ENCODE assay signal across 8 mouse cellular contexts in the genomic region with DNA sequence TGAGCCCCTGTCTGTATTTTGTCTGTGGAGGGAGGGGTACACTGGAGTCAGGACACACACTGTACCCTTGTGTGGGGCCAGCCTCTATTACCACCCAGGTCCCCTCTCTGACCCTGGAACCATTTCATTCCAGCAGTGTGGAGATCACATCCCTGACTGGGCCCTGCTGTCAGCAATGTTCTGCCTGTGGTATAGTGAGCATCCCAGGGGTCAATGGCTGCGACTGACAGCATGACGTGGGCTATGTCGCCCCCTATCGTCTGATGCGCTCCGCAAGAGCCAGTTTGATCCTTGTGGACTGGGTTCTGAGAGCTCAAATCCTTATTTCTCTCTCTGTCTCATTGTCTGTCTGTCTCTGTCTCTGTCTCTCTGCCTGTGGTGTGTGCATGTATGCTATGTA. TPM values are rescaled to one million over a fixed set of nuclear protein-coding genes. Genes with fewer than 3 reads are reported as not detected.
DNase-seq lines count a peak whose midpoint lies in the region; ATAC-seq and TF ChIP-seq lines count a peak whose summit lies in the region.

No protein-coding gene starts in this region.

- no peak overlapping the region for H3K4me2 ChIP-seq in intestine, embryonic 14.5 days (ENCODE audit: low read length)
- H3K4me2 ChIP-seq in midbrain, embryonic 12.5 days (replicated peaks): no peak overlapping the region

- ATAC-seq in intestine, embryonic 14.5 days (replicated peaks; ENCODE audit: low FRiP score, low TSS enrichment, low read depth): peak; percentile 67; the same call in 1 of the 2 replicates
- ATAC-seq in midbrain, embryonic 12.5 days (ENCODE audit: low FRiP score, low read depth): peak; percentile 79
- ATAC-seq in monocyte, adult 5-6 weeks (replicated peaks; ENCODE audit: insufficient number of reproducible peaks, low FRiP score, low TSS enrichment, poor library complexity, severe bottlenecking): no peak

- no peaks in the 10 kb centered on the region for H3K4me1 ChIP-seq in intestine, embryonic 14.5 days (replicated peaks; ENCODE audit: control insufficient read depth, insufficient read depth, low read length)
- 0 out of 2 replicates have a peak, but pooled peaks cover 2% of the 10 kb centered on the region for H3K4me1 ChIP-seq in midbrain, embryonic 12.5 days
- no peaks in the 10 kb centered on the region for H3K4me1 ChIP-seq in small intestine, adult 2 months (ENCODE audit: control insufficient read depth, insufficient read depth, insufficient read length, low read length)

- intact Hi-C loops in left cerebral cortex, postnatal 10 days (cut with DNase I): no loop called here

- no peak overlapping the region for H3K27ac ChIP-seq in intestine, embryonic 14.5 days (ENCODE audit: low read depth)
- no peak overlapping the region for H3K27ac ChIP-seq in midbrain, embryonic 12.5 days (replicated peaks)
- H3K27ac ChIP-seq in small intestine, adult 2 months (ENCODE audit: insufficient read depth, low read depth, low read length): no peak overlapping the region

- H3K9me3 ChIP-seq in intestine, embryonic 14.5 days (ENCODE audit: control insufficient read depth, low read length): no peaks in the 10 kb centered on the region
- H3K9me3 ChIP-seq in midbrain, embryonic 12.5 days: no peaks in the 10 kb centered on the region

- no peak overlapping the region for H3K9ac ChIP-seq in intestine, embryonic 14.5 days (ENCODE audit: low read length)
- no peak overlapping the region for H3K9ac ChIP-seq in midbrain, embryonic 12.5 days (replicated peaks)

- no peaks in the 10 kb centered on the region for H3K27me3 ChIP-seq in intestine, embryonic 14.5 days (replicated peaks; ENCODE audit: control insufficient read depth, insufficient read depth, low read length)
- no peaks in the 10 kb centered on the region for H3K27me3 ChIP-seq in midbrain, embryonic 12.5 days
- no peaks in the 10 kb centered on the region for H3K27me3 ChIP-seq in small intestine, adult 2 months (ENCODE audit: control insufficient read depth, insufficient read depth, low read length)

- TF ChIP-seq CTCF in small intestine, adult 2 months (IDR thresholded peaks at IDR 0.05; ENCODE audit: extremely low read depth, insufficient read length, insufficient replicate concordance, low read depth, low read length): peak; percentile 74

- H3K36me3 ChIP-seq in intestine, embryonic 14.5 days (ENCODE audit: control insufficient read depth, insufficient read depth, low read length): no peaks in the 10 kb centered on the region
- H3K36me3 ChIP-seq in midbrain, embryonic 12.5 days: no peaks in the 10 kb centered on the region
- no peaks in the 10 kb centered on the region for H3K36me3 ChIP-seq in small intestine, adult 2 months (ENCODE audit: control insufficient read depth, insufficient read depth, low read length)

- peak; percentile 29 for DNase-seq in WW6 (ENCODE audit: low read depth, low spot score)
- DNase-seq in cerebellum, postnatal 36 days: peak; percentile 79
- peak; percentile 46 to 64 for DNase-seq in gastrocnemius, adult 8-10 months (ENCODE audit: low spot score in 2 of 2)
- peak; percentile 88 for DNase-seq in intestine, embryonic 14.5 days (ENCODE audit: low spot score)
- peak; percentile 57 to 83 for DNase-seq in left cerebral cortex, postnatal 10 days (ENCODE audit: extremely low spot score in 1 of 2, low spot score in 2 of 2)

- WGBS in intestine, embryonic 14.5 days: 0% methylated on average over 6 of the region's 6 CpGs
- under 1% methylated on average over 6 of the region's 6 CpGs for WGBS in midbrain, embryonic 12.5 days
- 1% methylated on average over 6 of the region's 6 CpGs for WGBS in small intestine, adult 2 months

- no peak overlapping the region for H3K4me3 ChIP-seq in intestine, embryonic 14.5 days (ENCODE audit: low read depth, low read length)
- H3K4me3 ChIP-seq in midbrain, embryonic 12.5 days: no peak overlapping the region
- H3K4me3 ChIP-seq in small intestine, adult 2 months (ENCODE audit: low read depth, low read length): no peak overlapping the region

- TF ChIP-seq POLR2A in small intestine, adult 2 months (IDR thresholded peaks at IDR 0.05; ENCODE audit: low read depth, low read length): no peak

RNA-seq across cellular contexts. Expression of gene Fzd9, which starts 35.2 kb away (rescaled TPM):
- total RNA-seq in gastrocnemius, adult 8-10 months (2022): 10 to 100 TPM; 22.0 to 44.3 (median 33.9) TPM
- 0.65 and 1.2 TPM in 2 replicates for polyA plus RNA-seq in intestine, embryonic 14.5 days (2014; fragmentation: Nextera tagmentation; extraction: Ambion mirVana)
- 1 to 10 TPM; 8.8 to 9.0 TPM for total RNA-seq in left cerebral cortex, postnatal 10 days (2021)
- 12.2 and 14.6 TPM in 2 replicates for polyA plus RNA-seq in midbrain, embryonic 12.5 days (2016; fragmentation: Nextera tagmentation; extraction: Ambion mirVana)
- polyA plus RNA-seq in small intestine, adult 2 months (2012; rRNA removed): 2.2 and 8.7 TPM in 2 replicates
- total RNA-seq in monocyte, adult 5-6 weeks (2017): not detected in 3 replicates

Comparison
In these comparisons a context has a peak if more than half of its experiments do, and no peak if none do; other contexts are left out.
1. DNase-seq: peak in every context shown above with its lines; median percentile 88 in intestine, embryonic 14.5 days; 79 in cerebellum, postnatal 36 days; 70 in left cerebral cortex, postnatal 10 days; 55 in gastrocnemius, adult 8-10 months; 29 in WW6.